Mouse (Mus musculus): ENCODE measurements around the gene Rpa2.

Rpa2 gene

DNA sequence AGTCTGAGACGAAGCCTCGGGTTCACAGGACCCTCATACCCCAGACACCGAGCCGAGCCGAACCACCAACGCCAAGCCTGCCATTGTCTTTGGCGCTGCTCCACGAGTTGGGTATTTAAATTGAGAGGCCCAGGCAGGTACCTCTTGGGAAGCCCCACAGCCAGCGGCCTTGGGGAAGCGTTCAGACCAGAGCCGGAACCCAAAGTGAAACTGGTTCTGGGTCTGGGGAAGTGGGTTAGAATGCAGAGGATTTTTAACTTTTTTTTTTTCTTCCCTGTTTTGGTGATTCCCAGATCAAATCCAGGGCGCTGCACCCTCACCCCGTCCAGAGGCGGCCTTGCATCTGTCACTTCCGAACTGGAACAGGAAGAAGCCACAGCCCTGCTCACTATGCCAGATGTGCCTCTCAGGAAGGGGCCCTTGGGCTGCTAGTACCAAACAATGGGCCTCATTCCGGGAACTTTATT, 34.1 kb downstream of the Rpa2 start:
- DNase-seq (ENCODE audit: low read depth in 1 of 2, low spot score in 2 of 2), result peak in 1 of 2 experiments; percentile 41

- DNase-seq (ENCODE audit: low read depth in 1 of 2, low spot score in 2 of 2), result no peak
Observed at GRCm38 (mm10) chr4:132803212-132803611, 35.1 kb downstream of the Rpa2 start.

DNA sequence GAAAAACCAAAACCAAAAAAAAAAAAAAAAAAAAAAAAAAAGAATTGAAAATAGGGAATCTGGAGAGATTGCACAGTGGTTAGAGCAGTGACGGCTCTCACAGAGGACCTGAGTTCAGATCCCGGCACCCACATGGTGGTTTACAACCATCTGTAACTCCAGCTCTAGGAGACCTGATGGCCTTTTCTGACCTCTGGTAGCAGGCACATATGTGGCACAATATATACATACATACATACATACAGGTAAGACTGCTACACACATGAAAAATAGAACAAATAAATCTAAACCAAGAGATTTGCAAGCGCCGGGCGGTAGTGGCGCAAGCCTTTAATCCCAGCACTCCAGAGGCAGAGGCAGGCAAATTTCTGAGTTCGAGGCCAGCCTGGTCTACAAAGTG, 35.7 kb downstream of the Rpa2 start:
- no peak for DNase-seq (ENCODE audit: low read depth in 1 of 2, low spot score in 2 of 2)

DNA sequence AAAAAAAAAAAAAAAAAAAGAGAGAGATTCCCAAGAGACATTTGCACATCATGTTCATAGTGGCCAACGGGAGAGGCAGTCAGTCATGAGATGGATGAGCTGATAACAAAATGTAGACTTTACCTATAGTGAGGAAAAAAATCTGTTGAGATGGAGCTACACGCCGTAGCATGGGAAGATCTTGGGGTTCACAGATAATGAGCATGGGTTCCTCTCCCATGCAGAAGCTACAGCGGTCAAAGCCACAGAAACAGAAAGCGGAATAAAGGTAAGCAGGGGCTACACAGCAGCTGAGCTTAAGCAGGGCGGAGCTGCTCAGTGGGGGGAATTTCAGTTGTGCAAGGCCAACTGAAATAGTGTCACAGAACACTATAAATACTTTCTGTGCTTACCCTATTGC, 36.2 kb downstream of the Rpa2 start:
- DNase-seq (ENCODE audit: low read depth in 1 of 2, low spot score in 2 of 2), result peak; percentile 42 to 65

DNA sequence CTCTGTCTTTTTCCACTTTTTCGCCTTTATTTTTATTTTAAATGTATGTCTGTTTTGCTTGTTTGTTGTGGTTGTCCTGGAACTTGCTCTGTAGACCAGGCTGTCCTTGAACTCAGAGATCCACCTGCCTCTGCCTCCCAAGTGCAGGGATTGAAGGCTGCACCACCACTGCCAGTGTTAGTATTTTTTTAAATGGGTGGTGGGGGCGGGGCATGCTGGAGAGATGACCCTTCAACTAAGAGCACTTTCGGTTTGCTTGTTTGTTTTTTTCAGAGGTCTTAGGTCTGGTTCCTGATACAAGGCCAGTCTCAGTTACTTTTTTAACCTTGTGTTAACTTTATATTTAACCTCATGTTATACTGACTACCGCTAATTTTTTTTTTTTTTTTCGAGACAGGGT, 37.0 kb downstream of the Rpa2 start:
- DNase-seq (ENCODE audit: low read depth in 1 of 2, low spot score in 2 of 2), result no peak

DNA sequence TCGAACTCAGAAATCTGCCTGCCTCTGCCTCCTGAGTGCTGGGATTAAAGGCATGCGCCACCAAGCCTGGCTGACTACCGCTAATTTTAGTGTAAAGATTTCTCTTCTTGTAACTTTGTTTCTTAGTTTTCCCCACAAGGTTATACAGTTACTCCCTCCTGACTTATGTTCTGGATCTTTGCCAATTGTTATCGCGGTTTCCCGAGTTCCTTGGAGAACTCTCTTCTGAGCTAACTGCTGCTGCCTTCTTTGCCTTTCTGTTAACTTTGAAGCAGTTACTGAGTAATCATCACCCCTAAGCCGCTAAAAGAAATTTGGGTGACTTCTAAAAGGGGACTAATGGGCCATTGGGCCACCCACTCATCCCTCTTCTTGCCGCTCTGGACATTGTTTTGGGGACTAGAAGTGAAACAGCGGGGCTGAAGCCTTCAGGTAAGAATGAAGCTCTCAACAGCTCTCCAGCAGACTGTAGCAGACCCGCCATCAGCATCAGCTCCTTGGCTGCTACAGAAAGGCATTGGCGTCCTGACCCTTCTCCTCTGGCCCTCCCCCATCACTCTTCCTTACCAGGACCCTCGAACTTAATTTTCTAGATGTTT, 37.6 kb downstream of the Rpa2 start:
- no peak for DNase-seq (ENCODE audit: low read depth in 1 of 2, low spot score in 2 of 2)

DNA sequence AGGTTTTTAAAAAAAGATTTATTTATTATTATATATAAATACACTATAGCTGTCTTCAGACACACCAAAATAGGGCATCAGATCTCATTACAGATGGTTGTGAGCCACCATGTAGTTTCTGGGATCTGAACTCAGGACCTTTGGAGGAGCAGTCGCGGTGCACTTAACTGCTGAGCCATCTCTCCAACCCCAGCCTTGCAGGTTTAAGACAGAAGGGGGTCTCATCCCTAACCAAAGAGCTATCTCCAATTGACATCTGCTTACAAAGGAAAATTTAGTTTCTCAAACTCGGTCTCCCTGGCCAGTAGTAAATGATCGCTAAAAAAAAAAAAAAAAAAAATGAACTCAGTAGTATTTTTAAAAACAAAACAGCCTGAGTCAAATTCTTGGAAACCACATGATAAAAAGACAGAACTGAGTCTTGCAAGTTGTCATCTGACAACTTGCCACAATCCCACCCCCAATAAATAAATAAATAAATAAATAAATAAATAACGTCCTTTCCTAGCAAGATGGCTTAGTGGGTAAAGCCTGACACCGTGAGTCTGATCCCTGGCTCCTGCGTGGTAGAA, 38.6 kb downstream of the Rpa2 start:
- no peak for DNase-seq (ENCODE audit: low read depth in 1 of 2, low spot score in 2 of 2)

DNA sequence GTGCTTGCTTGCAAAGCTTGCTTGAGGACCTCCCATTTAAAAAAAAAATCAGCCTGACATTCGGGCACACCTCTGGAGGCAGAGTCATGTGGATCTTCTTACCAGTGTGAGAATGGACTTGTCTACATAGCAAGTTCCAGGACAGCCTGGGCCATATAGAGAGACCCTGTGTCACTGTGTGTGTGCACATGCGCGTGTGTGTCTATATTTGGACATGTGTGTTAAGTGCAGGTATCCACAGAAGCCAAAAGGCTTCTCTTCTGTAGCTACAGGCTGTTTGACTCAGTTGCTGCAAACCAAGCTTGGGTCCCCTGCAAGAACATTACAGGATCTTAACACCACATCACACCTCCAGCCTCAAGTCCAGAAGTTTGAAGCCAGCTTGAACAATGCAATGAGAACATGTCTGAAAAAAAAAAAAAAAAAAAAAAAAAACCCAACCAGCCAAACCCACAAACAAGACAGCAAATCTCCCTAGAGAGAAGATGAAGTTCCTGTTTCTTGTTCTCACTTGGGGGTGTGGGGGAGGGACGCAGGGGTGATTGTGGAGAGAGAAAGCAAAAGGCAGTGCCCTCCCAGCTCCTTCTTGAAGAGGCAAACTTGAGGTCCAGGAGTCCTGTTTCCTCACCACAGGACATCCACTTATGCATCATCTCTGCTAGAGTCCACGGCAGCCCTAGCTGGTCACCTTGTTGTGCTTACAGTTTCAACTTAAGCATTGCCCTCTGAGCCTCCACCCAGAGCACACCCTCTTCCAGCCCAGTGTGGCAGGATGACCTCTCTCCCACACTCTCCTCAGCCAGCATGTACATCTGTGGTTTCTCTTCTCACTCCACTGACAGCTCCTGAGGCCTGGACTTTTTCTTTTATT, 39.9 kb downstream of the Rpa2 start:
- peak in 1 of 2 experiments; percentile 51 for DNase-seq (ENCODE audit: low read depth in 1 of 2, low spot score in 2 of 2)

- DNase-seq (ENCODE audit: low read depth in 1 of 2, low spot score in 2 of 2), result peak in 1 of 2 experiments; percentile 28
Observed at GRCm38 (mm10) chr4:132809621-132810020, 41.5 kb downstream of the Rpa2 start.

DNA sequence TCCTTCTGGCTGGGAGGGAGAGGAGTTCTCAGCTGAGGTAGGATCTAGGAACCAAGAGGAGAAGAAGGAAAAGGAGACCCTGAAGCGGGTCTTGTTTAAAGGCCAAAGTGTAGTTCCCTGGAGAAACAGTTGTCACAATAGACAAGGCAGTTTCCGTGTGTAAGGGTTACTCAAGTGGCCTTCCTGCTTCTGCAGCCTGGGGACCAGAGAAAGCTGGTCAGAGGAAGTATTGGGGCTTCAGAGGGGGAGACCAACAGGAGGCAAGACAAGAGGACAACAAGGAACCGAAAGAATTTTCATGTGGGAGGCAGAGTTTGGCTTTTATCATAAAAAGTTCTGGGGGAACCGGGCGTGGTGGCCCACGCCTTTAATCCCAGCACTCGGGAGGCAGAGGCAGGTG, 48.3 kb downstream of the Rpa2 start:
- peak; percentile 32 to 48 for DNase-seq (ENCODE audit: low read depth in 1 of 2, low spot score in 2 of 2)

- no peak for DNase-seq (ENCODE audit: low read depth in 1 of 2, low spot score in 2 of 2)
Observed at GRCm38 (mm10) chr4:132816855-132817254, 48.7 kb downstream of the Rpa2 start.

DNA sequence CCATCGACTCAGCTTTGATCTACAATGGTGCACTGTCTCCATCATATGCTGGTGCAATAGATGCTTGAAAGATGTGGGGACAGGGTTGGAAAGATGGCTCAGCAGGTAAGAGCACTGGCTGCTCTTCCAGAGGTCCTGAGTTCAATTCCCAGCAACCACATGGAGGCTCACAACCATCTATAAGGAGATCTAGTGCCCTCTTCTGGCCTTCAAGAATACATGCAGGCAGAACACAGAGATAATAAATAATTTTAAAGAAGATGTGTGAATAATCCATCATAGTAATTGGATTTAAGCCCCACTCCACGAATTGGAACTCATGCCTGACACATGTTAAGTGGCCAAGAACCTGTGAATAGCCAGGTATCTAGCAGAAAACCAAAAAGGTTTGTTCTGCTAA, 50.3 kb downstream of the Rpa2 start:
- no peak for DNase-seq (ENCODE audit: low read depth in 1 of 2, low spot score in 2 of 2)

DNA sequence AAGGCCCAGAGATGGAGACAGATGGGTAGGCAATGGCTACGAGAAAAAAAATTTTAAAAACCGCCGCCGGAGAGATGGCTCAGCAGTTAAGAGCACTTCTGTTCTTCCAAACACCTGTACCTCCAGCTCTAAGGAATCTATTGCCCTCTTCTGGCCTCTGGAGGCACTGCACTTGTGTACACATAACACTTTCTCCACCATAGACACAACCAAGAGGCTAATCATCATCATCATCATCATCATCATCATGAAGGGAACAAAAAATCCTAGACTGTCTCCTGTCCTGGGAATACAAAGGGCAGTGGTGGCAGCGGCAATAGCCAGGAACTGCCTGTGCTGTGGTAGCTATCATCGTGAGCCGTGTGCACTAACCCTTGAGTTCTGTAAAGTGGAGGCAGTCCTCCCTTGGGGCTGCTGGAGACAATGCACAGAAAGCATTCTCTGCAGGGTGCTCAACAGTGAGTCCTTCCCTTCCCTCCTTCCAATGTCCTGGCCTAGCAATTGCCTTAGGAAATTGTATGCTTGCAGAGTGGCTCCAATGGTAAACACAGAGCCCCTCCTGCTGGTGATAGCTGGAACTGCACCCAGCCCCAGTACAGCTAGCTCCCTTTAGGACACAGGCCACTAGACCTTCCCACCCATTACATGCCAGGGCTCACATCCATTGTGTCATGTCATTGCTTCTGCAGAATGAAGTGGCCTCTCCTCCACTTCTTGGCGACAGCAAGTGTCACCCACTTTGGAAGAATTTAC, 55.7 kb downstream of the Rpa2 start:
- DNase-seq (ENCODE audit: low read depth in 1 of 2, low spot score in 2 of 2), result peak; percentile 68 to 83
